In genomic region chrX:72960431-72960830, GRCm38 (mm10) we compare ENCODE assay signal across 8 mouse cellular contexts. TPM values are rescaled to one million over a fixed set of nuclear protein-coding genes. Genes with fewer than 3 reads are reported as not detected.
DNase-seq lines count a peak whose midpoint lies in the region.

No protein-coding gene starts in this region.

- peak; percentile 4 to 23 for DNase-seq in adrenal gland, postnatal 36 days
- no peak for DNase-seq in adrenal gland, adult (ENCODE audit: inconsistent age in 2 of 2, low spot score in 1 of 2)
- peak; percentile 19 for DNase-seq in layer of hippocampus, adult 11-12 months (ENCODE audit: low spot score)
- no peak for DNase-seq in layer of hippocampus, postnatal 36 days
- DNase-seq in B cell, adult 2 months: peak; percentile 4 to 11
- peak; percentile 18 for DNase-seq in kidney, postnatal 14 days
- DNase-seq in spleen, postnatal 4 days (ENCODE audit: low spot score in 2 of 2): no peak
- DNase-seq in adrenal gland, adult 8-10 months: no peak

RNA-seq across cellular contexts. Expression of gene Zfp185, which starts 26.7 kb away (rescaled TPM):
- total RNA-seq in adrenal gland, postnatal 36 days (2021): 1 to 10 TPM; 3.4 TPM
- 1 to 10 TPM in 1 of 2 experiments, under 1 TPM in 1; 0.91 to 1.0 TPM for total RNA-seq in layer of hippocampus, postnatal 36 days (2021)
- total RNA-seq in adrenal gland, adult 8-10 months (2022): 1 to 10 TPM; 1.6 to 3.2 (median 2.2) TPM

RNA-seq across cellular contexts. Expression of gene Nsdhl, which starts 42.1 kb away (rescaled TPM):
- total RNA-seq in adrenal gland, postnatal 36 days (2021): 10 to 100 TPM; 48.7 to 50.8 TPM
- total RNA-seq in layer of hippocampus, postnatal 36 days (2021): 10 to 100 TPM; 23.3 to 23.7 TPM
- total RNA-seq in adrenal gland, adult 8-10 months (2022): 10 to 100 TPM; 28.4 to 40.3 (median 31.8) TPM

RNA-seq across cellular contexts. Expression of gene Cetn2, which starts 42.2 kb away (rescaled TPM):
- 10 to 100 TPM; 48.7 to 49.5 TPM for total RNA-seq in adrenal gland, postnatal 36 days (2021)
- 10 to 100 TPM; 47.8 to 52.0 TPM for total RNA-seq in layer of hippocampus, postnatal 36 days (2021)
- 10 to 100 TPM; 46.3 to 58.9 (median 52.7) TPM for total RNA-seq in adrenal gland, adult 8-10 months (2022)

Comparison
In these comparisons a context has a peak if more than half of its experiments do, and no peak if none do; other contexts are left out.
1. DNase-seq: peak in adrenal gland, postnatal 36 days (2 of 2), layer of hippocampus, adult 11-12 months (single experiment), B cell, adult 2 months (2 of 2) and kidney, postnatal 14 days (single experiment); none in adrenal gland, adult (0 of 2), layer of hippocampus, postnatal 36 days (0 of 2), spleen, postnatal 4 days (0 of 2) and adrenal gland, adult 8-10 months (single experiment).